Comparison of ENCODE assay signal across 16 mouse cellular contexts in the genomic region with DNA sequence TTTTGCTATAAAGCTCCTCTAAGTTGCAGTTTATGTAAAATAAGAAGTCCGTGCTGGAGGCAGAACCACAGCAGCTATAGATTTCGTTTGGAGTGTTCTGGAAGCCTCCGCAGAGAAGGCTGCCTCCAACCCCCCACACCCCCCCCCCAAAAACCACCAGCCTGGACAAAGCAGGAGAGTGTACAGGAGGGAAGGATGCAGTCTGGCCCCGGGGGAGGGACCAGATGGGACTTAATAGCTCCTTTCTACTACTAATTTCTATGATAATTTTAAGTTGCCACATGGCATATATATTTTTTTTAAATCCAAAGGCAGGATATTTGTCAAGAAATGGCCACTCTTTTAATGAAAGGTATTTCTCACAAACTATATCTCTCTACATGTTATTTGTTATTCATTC.
"Had no signal": no experiment of that assay in that cellular context is flagged by ENCODE, and none has a peak within 500 bp of the region (broad histone marks: within the 10 kb centered on the region; RNA-seq: fewer than 3 reads in every experiment).

No protein-coding gene starts in this region.

- DNase-seq: heart, postnatal 10 days; heart, postnatal 14 days; heart, postnatal 36 days; heart, postnatal 4 days; kidney, adult 11 months; kidney, adult 18-20 months; kidney, adult 2 months; kidney, adult 8-10 months; kidney, adult 9 months; kidney, postnatal 10 days; kidney, postnatal 14 days; kidney, postnatal 25 days; kidney, postnatal 36 days; kidney, postnatal 4 days; layer of hippocampus, adult 9-11 months; layer of hippocampus, postnatal 36 days had no signal
